Mouse (Mus musculus) neural tube, embryonic 14.5 days (tissue): ENCODE data around the gene Frmpd4. TPM values are rescaled to one million over a fixed set of nuclear protein-coding genes. Genes with fewer than 3 reads are reported as not detected.
A peak's percentile ranks its signal among the peaks of the same experiment; 100 is the strongest.

Source experiments
- ATAC-seq: fragments of 200-750 bp; cut with Nextera tagmentation; 2 replicates; pipeline ENCODE4 v1.8.0; 2017; ENCODE audit warnings: low read depth, mild to moderate bottlenecking, moderate TSS enrichment, moderate library complexity
- H3K27ac ChIP-seq: fragments of 300-500 bp; sonication (generic); 2 replicates; pipeline ENCODE4 v1.5.1; 2014; ENCODE audit warnings: low read depth, mild to moderate bottlenecking, control low read depth, low read length, moderate library complexity, mixed read lengths
- H3K27me3 ChIP-seq: fragments of 300-500 bp; sonication (generic); 2 replicates; pipeline ENCODE4 v1.6.1; 2014; ENCODE audit warnings: low read length; ENCODE audit not compliant: control insufficient read depth, insufficient read depth
- H3K36me3 ChIP-seq: fragments of 300-500 bp; sonication (generic); 2 replicates; pipeline ENCODE4 v1.6.1; 2014; ENCODE audit warnings: low read length, mixed read lengths; ENCODE audit not compliant: control insufficient read depth, insufficient read depth
- H3K4me1 ChIP-seq: fragments of 300-500 bp; sonication (generic); 2 replicates; pipeline ENCODE4 v1.6.1; 2014; ENCODE audit warnings: low read length; ENCODE audit not compliant: control insufficient read depth, insufficient read depth
- H3K4me2 ChIP-seq: fragments of 300-500 bp; sonication (generic); 2 replicates; pipeline ENCODE4 v1.6.1; 2014; ENCODE audit warnings: mild to moderate bottlenecking, low read depth, low read length, control low read depth
- H3K4me3 ChIP-seq: fragments of 300-500 bp; sonication (generic); 2 replicates; pipeline ENCODE4 v1.5.1; 2014; ENCODE audit warnings: low read depth, low read length, control low read depth, mixed read lengths
- H3K9ac ChIP-seq: fragments of 300-500 bp; sonication (generic); replicated peaks from 2 replicates; pipeline ENCODE4 v1.6.1; 2014; ENCODE audit warnings: low read depth, mild to moderate bottlenecking, control low read depth, low read length, mixed read lengths
- H3K9me3 ChIP-seq: fragments of 300-500 bp; sonication (generic); 2 replicates; pipeline ENCODE4 v1.6.1; 2016; ENCODE audit warnings: low read length; ENCODE audit not compliant: control insufficient read depth
- WGBS: fragments of 180-500 bp; shearing (Covaris S2); extraction: QIAGEN DNeasy Blood & Tissue Kit; methylation state at CpG from one replicate; pipeline ENCODE4 v1.1.7; 2014; 5-methylcytosine and 5-hydroxymethylcytosine counted together
- polyA plus RNA-seq: library from polyadenylated mRNA; unstranded; fragments of >200 nt; fragmentation: Nextera tagmentation; extraction: Ambion mirVana; gene quantifications from 2 replicates; pipeline ENCODE4 v1.2.1, GENCODE M21; 2014

Gene Frmpd4
- polyA plus RNA-seq, 1 experiment from 2014 or later = 1.6 TPM

GRCm38 (mm10) chrX:167597639-167598217 is 979.3 kb downstream of the Frmpd4 start:
- H3K4me3 ChIP-seq = no peak overlapping the region
- no peak overlapping the region for H3K9ac ChIP-seq
- ATAC-seq = no peak
- H3K36me3 ChIP-seq = no peaks in the 10 kb centered on the region
- no peaks in the 10 kb centered on the region for H3K4me1 ChIP-seq
- no peaks in the 10 kb centered on the region for H3K9me3 ChIP-seq
- no peaks in the 10 kb centered on the region for H3K27me3 ChIP-seq
- H3K27ac ChIP-seq = no peak overlapping the region
- H3K4me2 ChIP-seq = no peak overlapping the region

- 89% methylated on average over 3 of the region's 3 CpGs for WGBS
- no peaks in the 10 kb centered on the region for H3K4me1 ChIP-seq
- H3K9ac ChIP-seq = no peak overlapping the region
- no peaks in the 10 kb centered on the region for H3K9me3 ChIP-seq
- ATAC-seq = no peak
- no peaks in the 10 kb centered on the region for H3K27me3 ChIP-seq
- H3K4me2 ChIP-seq = no peak overlapping the region
- H3K27ac ChIP-seq = no peak overlapping the region
- no peaks in the 10 kb centered on the region for H3K36me3 ChIP-seq
- H3K4me3 ChIP-seq = no peak overlapping the region
These were observed 1024.2 kb downstream of the Frmpd4 start for GRCm38 (mm10) chrX:167552827-167553226.

DNA sequence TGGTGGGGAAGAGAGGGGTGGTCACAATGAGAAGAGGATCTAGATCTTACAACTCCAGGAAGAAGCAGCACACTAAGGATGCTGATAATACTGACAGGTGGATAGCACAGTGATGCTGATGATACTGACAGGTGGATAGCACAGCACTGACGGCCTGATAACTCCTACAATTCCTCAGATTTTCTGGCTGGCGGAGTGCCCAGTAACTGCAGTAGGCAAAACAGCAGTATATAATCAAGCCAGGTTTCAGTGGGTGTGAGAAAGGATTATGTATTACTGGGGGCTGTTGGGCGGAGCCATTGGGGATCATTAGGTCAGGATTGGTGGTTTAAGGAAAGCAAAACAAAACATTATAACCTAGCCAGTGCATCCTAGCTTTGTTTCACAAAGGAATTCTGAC is 1053.9 kb downstream of the Frmpd4 start:
- no peak for ATAC-seq
- H3K4me1 ChIP-seq = no peaks in the 10 kb centered on the region
- no peaks in the 10 kb centered on the region for H3K9me3 ChIP-seq
- peaks cover 2% of the 10 kb centered on the region; the same call in 1 of the 2 replicates for H3K27me3 ChIP-seq
- 83% methylated on average over 3 of the region's 3 CpGs for WGBS
- H3K4me3 ChIP-seq = no peak overlapping the region
- H3K9ac ChIP-seq = no peak overlapping the region
- no peak overlapping the region for H3K4me2 ChIP-seq
- no peak overlapping the region for H3K27ac ChIP-seq
- no peaks in the 10 kb centered on the region for H3K36me3 ChIP-seq

- 75% methylated on average over 4 of the region's 4 CpGs for WGBS
- Histone ChIP-seq H3K9me3 (no peaks in the 10 kb centered on the region), H3K4me2 (no peak overlapping the region), H3K27ac (no peak overlapping the region), H3K36me3 (no peaks in the 10 kb centered on the region), H3K27me3 (peaks cover 2% of the 10 kb centered on the region; the same call in 1 of the 2 replicates), H3K4me1 (no peaks in the 10 kb centered on the region), H3K9ac (no peak overlapping the region), H3K4me3 (no peak overlapping the region)
- no peak for ATAC-seq
These were observed 1054.5 kb downstream of the Frmpd4 start for GRCm38 (mm10) chrX:167522528-167522927.

- no peak for ATAC-seq
- no peak overlapping the region for H3K4me2 ChIP-seq
- H3K9me3 ChIP-seq = no peaks in the 10 kb centered on the region
- H3K9ac ChIP-seq = no peak overlapping the region
- H3K36me3 ChIP-seq = no peaks in the 10 kb centered on the region
- H3K4me1 ChIP-seq = no peaks in the 10 kb centered on the region
- 94% methylated on average over 2 of the region's 2 CpGs for whole genome bisulfite sequencing
- peaks cover 2% of the 10 kb centered on the region; the same call in 1 of the 2 replicates for H3K27me3 ChIP-seq
- no peak overlapping the region for H3K27ac ChIP-seq
- H3K4me3 ChIP-seq = no peak overlapping the region
These were observed 1058.6 kb downstream of the Frmpd4 start for GRCm38 (mm10) chrX:167518440-167518839.

- Histone ChIP-seq H3K4me3 (no peak overlapping the region), H3K9me3 (no peaks in the 10 kb centered on the region), H3K9ac (no peak overlapping the region), H3K27me3 (no peaks in the 10 kb centered on the region; the same call in 1 of the 2 replicates), H3K4me2 (no peak overlapping the region), H3K36me3 (no peaks in the 10 kb centered on the region), H3K27ac (no peak overlapping the region), H3K4me1 (no peaks in the 10 kb centered on the region)
- ATAC-seq = peak; percentile 86
- WGBS = 27% methylated on average over 11 of the region's 11 CpGs
These were observed 1079.3 kb downstream of the Frmpd4 start for GRCm38 (mm10) chrX:167497780-167498179.

GRCm38 (mm10) chrX:167492265-167492664 is 1084.8 kb downstream of the Frmpd4 start:
- WGBS = 97% methylated on average over 1 of the region's 1 CpGs
- no peak for ATAC-seq
- H3K4me2 ChIP-seq = no peak overlapping the region
- H3K27me3 ChIP-seq = no peaks in the 10 kb centered on the region; the same call in 1 of the 2 replicates
- H3K9ac ChIP-seq = no peak overlapping the region
- no peaks in the 10 kb centered on the region for H3K36me3 ChIP-seq
- H3K4me1 ChIP-seq = no peaks in the 10 kb centered on the region
- no peak overlapping the region for H3K4me3 ChIP-seq
- H3K27ac ChIP-seq = no peak overlapping the region
- no peaks in the 10 kb centered on the region for H3K9me3 ChIP-seq

GRCm38 (mm10) chrX:167491589-167492207 is 1085.3 kb downstream of the Frmpd4 start:
- Histone ChIP-seq H3K27ac (no peak overlapping the region), H3K4me3 (no peak overlapping the region)

DNA sequence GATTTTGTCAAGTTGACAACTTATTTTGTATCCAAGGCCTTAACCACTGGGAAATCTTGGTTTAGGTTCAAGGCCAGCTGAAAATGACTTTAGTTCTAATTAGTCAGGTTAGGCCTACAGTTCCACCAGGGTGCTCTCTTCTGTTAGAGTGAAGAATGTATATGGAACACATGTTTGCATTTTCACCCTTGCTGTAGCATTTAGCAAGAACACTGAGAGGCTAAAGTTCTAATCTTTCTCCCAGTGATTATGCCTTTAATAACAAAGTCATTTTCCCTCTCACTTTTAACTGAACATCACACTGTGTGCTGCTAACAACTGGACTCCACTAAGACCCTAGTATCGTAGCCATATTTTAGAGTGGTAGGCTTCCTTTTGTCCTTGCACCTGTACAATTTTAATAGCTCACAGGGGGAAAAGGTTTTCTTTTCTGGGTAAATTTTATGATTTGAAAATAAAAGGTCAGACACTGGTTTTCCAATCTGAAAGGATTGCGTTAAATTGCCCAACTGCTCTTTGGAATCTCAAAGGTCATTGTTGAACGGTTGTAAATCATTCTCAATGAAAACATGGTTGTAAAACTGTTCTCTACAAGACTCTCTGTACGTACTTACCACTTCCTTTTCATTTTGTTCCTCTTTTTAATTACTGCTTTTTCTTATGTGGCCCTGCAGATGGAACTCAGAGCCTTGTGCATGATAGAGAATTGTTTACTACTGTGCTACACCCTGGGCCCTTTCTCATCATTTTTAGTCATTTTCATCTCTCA is 1093.4 kb downstream of the Frmpd4 start:
- Histone ChIP-seq H3K4me3 (no peak overlapping the region), H3K36me3 (no peaks in the 10 kb centered on the region), H3K4me2 (no peak overlapping the region), H3K9me3 (no peaks in the 10 kb centered on the region), H3K4me1 (no peaks in the 10 kb centered on the region), H3K9ac (no peak overlapping the region), H3K27ac (no peak overlapping the region), H3K27me3 (no peaks in the 10 kb centered on the region)
- 37% methylated on average over 4 of the region's 4 CpGs for WGBS
- no peak for ATAC-seq

More at GRCm38 (mm10) chrX:167491589-167492207, 1085.3 kb downstream of the Frmpd4 start:
- no peaks in the 10 kb centered on the region for H3K36me3 ChIP-seq
- no peaks in the 10 kb centered on the region; the same call in 1 of the 2 replicates for H3K27me3 ChIP-seq
- H3K9ac ChIP-seq = no peak overlapping the region
- H3K9me3 ChIP-seq = no peaks in the 10 kb centered on the region
- no peak for ATAC-seq
- H3K4me1 ChIP-seq = no peaks in the 10 kb centered on the region
- WGBS = 35% methylated on average over 1 of the region's 1 CpGs
- no peak overlapping the region for H3K4me2 ChIP-seq
